Mouse (Mus musculus) spleen, adult 2 months (tissue): ENCODE results near the gene Cd59a. TPM values are rescaled to one million over a fixed set of nuclear protein-coding genes. Genes with fewer than 3 reads are reported as not detected.

Experiments
- DNase-seq, 2 experiments: peaks; one replicate each; pipeline versions ENCODE4 v3.0.0 to v3.0.0-alpha.2; 2012 to 2021; ENCODE audit warnings: low spot score in 2 of 2, low read depth in 1 of 2
- H3K27ac ChIP-seq: fragments of 200-500 bp; 2 replicates; pipeline ENCODE4 v1.5.1; 2012; ENCODE audit warnings: low read length, inconsistent platforms; ENCODE audit not compliant: insufficient read depth
- H3K27me3 ChIP-seq: fragments of 200-500 bp; 2 replicates; pipeline ENCODE4 v1.6.1; 2012; ENCODE audit warnings: mild to moderate bottlenecking, moderate library complexity, low read length, inconsistent platforms; ENCODE audit not compliant: control insufficient read depth, insufficient read depth
- H3K36me3 ChIP-seq: fragments of 200-500 bp; 2 replicates; pipeline ENCODE4 v1.6.1; 2012; ENCODE audit warnings: mild to moderate bottlenecking, low read length, inconsistent platforms; ENCODE audit not compliant: control insufficient read depth, insufficient read depth
- H3K4me1 ChIP-seq: fragments of 200-500 bp; 2 replicates; pipeline ENCODE4 v1.6.1; 2011; ENCODE audit warnings: inconsistent platforms; ENCODE audit not compliant: control insufficient read depth, insufficient read depth, insufficient read length
- H3K4me3 ChIP-seq: fragments of 200-500 bp; 2 replicates; pipeline ENCODE4 v1.5.1; 2011; ENCODE audit warnings: mild to moderate bottlenecking, inconsistent platforms; ENCODE audit not compliant: insufficient read depth, insufficient read length; ENCODE audit errors: extremely low read depth
- CTCF ChIP-seq: fragments of 200-500 bp; IDR thresholded peaks from 2 replicates; pipeline ENCODE4 v1.5.1; 2011; ENCODE audit warnings: mild to moderate bottlenecking, inconsistent platforms; ENCODE audit not compliant: insufficient read depth, insufficient read length, insufficient replicate concordance; ENCODE audit errors: extremely low read depth
- POLR2A ChIP-seq: fragments of 200-500 bp; IDR thresholded peaks from 2 replicates; pipeline ENCODE4 v1.6.1; 2011; ENCODE audit warnings: low read depth, low read length, inconsistent platforms
- WGBS: fragments of 180-500 bp; shearing (Covaris S2); methylation state at CpG from one replicate; pipeline ENCODE4 v1.1.7; 2018; 5-methylcytosine and 5-hydroxymethylcytosine counted together
- polyA plus RNA-seq: library from polyadenylated mRNA; depleted of rRNA; stranded (reverse); fragments of >200 nt; gene quantifications from 2 replicates; pipeline ENCODE4 v1.2.3, GENCODE M21; 2012; rRNA removed

Gene Cd59a
- polyA plus RNA-seq, 1 experiment, result 2.5 TPM

GRCm38 (mm10) chr2:104147910-104148561 lies 52.4 kb downstream of the Cd59a start:
- 56% methylated on average over 4 of the region's 4 CpGs for WGBS
- no peak overlapping the region for H3K27ac ChIP-seq
- H3K36me3 ChIP-seq, result no peaks in the 10 kb centered on the region
- H3K4me3 ChIP-seq, result no peak overlapping the region
- TF ChIP-seq CTCF, result no peak
- TF ChIP-seq POLR2A, result no peak
- DNase-seq, result no peak
- no peaks in the 10 kb centered on the region for H3K27me3 ChIP-seq
- no peaks in the 10 kb centered on the region for H3K4me1 ChIP-seq

DNA sequence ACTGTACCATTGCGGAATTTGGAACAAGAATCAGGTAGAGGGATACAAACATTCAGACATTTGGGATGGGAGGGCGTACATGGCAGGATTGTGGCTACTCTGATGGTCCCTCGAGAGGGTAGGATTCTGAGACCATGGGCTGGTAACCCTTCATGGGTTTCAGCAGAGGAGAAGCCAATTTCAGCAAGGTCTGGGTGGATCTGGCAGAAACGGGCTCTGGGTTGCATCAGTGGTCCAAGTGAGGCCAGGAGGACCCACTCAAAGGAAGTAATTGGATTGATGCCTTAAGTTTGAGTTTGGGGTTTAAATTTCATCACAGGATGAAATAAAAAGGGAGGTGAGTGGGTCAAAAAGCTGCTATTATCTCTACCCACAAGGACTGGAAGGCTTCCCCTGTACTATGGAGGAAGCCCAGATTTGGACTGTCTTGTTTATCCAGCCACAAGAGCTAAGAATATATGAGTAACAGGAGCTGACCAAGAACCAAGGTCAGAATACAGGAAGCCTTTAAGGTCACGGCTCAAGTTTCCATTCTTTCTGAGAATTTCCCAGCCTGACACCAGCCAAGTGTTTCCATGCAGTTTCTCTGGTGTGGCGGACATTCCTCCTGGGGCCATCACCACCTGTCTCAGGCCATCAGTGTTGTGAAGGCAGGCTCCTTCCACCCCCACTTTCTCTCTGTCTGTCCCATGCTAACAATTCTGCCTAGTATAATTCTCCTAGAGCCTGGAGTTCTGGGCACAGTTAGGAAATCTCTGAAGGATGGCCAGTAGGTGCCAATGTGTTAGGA lies 55.2 kb downstream of the Cd59a start:
- H3K27me3 ChIP-seq, result no peaks in the 10 kb centered on the region
- DNase-seq, result no peak
- WGBS, result 79% methylated on average over 6 of the region's 6 CpGs
- no peaks in the 10 kb centered on the region for H3K4me1 ChIP-seq
- TF ChIP-seq CTCF, result no peak
- no peak for TF ChIP-seq POLR2A
- H3K4me3 ChIP-seq, result no peak overlapping the region
- H3K27ac ChIP-seq, result no peak overlapping the region
- no peaks in the 10 kb centered on the region for H3K36me3 ChIP-seq

GRCm38 (mm10) chr2:104153345-104153744 lies 57.7 kb downstream of the Cd59a start:
- Histone ChIP-seq H3K27me3 (no peaks in the 10 kb centered on the region), H3K36me3 (no peaks in the 10 kb centered on the region), H3K4me1 (no peaks in the 10 kb centered on the region), H3K4me3 (no peak overlapping the region), H3K27ac (no peak overlapping the region)
- WGBS, result 72% methylated on average over 4 of the region's 4 CpGs
- no peak for TF ChIP-seq POLR2A
- no peak for TF ChIP-seq CTCF
- DNase-seq, result no peak

DNA sequence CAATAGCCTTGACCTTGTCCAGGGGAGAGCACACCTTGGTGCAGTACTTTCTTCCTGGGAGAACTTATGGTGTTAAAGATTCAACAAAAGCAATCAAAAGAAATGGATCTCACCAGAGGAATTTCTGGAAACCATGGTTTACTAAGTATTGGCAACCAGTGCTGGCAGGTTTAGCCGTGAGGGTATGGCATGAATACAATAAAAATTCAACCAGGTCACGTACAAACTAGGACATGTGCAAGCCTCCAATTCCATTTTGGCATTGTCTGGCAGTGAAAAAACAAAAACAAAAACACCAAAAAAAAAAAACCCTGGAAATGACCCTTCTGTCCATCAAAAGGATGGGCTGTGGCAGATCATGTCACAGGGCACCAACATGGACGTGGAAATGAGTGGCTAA lies 58.3 kb downstream of the Cd59a start:
- 83% methylated on average over 3 of the region's 3 CpGs for WGBS
- Histone ChIP-seq H3K36me3 (no peaks in the 10 kb centered on the region), H3K4me1 (no peaks in the 10 kb centered on the region), H3K27ac (no peak overlapping the region), H3K4me3 (no peak overlapping the region), H3K27me3 (no peaks in the 10 kb centered on the region)
- DNase-seq, result no peak
- TF ChIP-seq POLR2A (no peak), CTCF (no peak)

GRCm38 (mm10) chr2:104157831-104158230 lies 62.2 kb downstream of the Cd59a start:
- no peaks in the 10 kb centered on the region for H3K36me3 ChIP-seq
- TF ChIP-seq POLR2A, result no peak
- no peak for TF ChIP-seq CTCF
- WGBS, result 93% methylated on average over 4 of the region's 4 CpGs
- no peak overlapping the region for H3K4me3 ChIP-seq
- no peaks in the 10 kb centered on the region for H3K27me3 ChIP-seq
- H3K27ac ChIP-seq, result no peak overlapping the region
- no peak for DNase-seq
- no peaks in the 10 kb centered on the region for H3K4me1 ChIP-seq

DNA sequence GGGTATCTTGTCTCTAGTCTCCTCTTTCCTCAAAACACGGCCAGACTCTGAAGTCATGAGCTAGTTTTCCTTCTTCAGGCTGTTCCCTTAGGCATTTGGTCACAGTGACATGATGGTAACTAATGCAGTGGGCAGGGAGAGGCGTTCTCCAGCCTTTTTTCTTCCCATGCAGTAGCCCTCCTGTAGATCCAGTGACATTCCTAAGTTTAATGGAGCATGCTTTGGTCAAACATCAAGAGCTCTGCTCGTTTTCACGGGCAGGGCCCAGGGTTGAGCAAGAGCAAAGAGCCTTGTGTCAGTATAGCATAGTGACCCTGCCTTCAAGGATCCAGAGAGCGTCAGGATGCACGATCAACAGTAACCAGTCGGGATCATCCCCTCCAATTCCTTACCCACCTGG lies 67.8 kb downstream of the Cd59a start:
- no peaks in the 10 kb centered on the region for H3K36me3 ChIP-seq
- H3K27me3 ChIP-seq, result no peaks in the 10 kb centered on the region
- no peak for DNase-seq
- no peak for TF ChIP-seq POLR2A
- no peak for TF ChIP-seq CTCF
- H3K27ac ChIP-seq, result no peak overlapping the region
- no peaks in the 10 kb centered on the region for H3K4me1 ChIP-seq
- WGBS, result 83% methylated on average over 7 of the region's 7 CpGs
- H3K4me3 ChIP-seq, result no peak overlapping the region

DNA sequence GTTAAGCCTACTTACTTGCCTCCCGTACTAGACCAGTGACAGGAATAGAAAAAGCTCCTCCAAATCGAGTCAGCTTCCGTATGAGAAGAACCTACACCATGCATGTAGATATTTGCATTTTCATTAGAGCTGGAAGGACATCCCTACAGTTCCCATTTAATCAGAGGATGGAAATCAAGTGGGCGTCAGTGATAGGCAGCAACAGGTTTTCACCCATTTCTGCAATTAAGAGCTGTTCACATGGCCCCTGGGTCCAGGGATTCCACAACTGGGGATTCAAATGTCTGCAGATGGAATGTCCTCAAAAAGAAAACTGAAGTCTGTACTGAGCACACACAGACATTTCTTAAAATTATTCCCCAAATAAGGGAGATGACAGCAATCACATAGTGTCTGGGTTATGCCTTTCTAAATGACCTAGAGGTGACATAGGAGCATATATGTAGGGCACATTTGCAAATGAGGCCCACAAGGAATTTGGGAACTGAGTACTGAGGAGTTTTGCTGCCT lies 68.4 kb downstream of the Cd59a start:
- H3K4me1 ChIP-seq, result no peaks in the 10 kb centered on the region
- DNase-seq, result no peak
- 83% methylated on average over 4 of the region's 4 CpGs for WGBS
- H3K27me3 ChIP-seq, result no peaks in the 10 kb centered on the region
- no peaks in the 10 kb centered on the region for H3K36me3 ChIP-seq
- no peak overlapping the region for H3K4me3 ChIP-seq
- H3K27ac ChIP-seq, result no peak overlapping the region
- no peak for TF ChIP-seq CTCF
- no peak for TF ChIP-seq POLR2A

Other genes starting within 250 kb of the Cd59a start
- 91.1 and 97.7 TPM in 2 replicates for gene Lmo2, start 137.8 kb upstream of the Cd59a start, polyA plus RNA-seq
- 9.5 and 9.6 TPM in 2 replicates for gene Fbxo3, start 68.1 kb upstream of the Cd59a start, polyA plus RNA-seq
- not detected in 2 replicates for gene 4931422A03Rik, start 67.4 kb upstream of the Cd59a start, polyA plus RNA-seq
- gene Gm10912, start 30.0 kb upstream of the Cd59a start, polyA plus RNA-seq, result 0.06 and 0.09 TPM in 2 replicates
- not detected in 2 replicates for gene Gm10799, start 27.3 kb upstream of the Cd59a start, polyA plus RNA-seq
- gene Cd59b, start 26.0 kb upstream of the Cd59a start, polyA plus RNA-seq, result 1.2 and 3.1 TPM in 2 replicates
- not detected in 2 replicates for gene A930018P22Rik, start 27.0 kb downstream of the Cd59a start, polyA plus RNA-seq